Mouse (Mus musculus) liver, adult 10 weeks (tissue): ENCODE results near the gene Wee1. TPM values are rescaled to one million over a fixed set of nuclear protein-coding genes. Genes with fewer than 3 reads are reported as not detected.

Experiments
- polyA plus RNA-seq: library from polyadenylated mRNA; stranded (reverse); fragments of 350-450 nt; fragmentation: Illumina TruSeq; extraction: RNeasy Lipid Tissue Mini Kit (QIAGEN cat#74804); gene quantifications from one replicate; pipeline ENCODE4 v1.2.3, GENCODE M21; 2014; ENCODE audit warnings: low read depth, low replicate concordance

Wee1 gene
- polyA plus RNA-seq = 3.4 TPM

GRCm38 (mm10) chr7:110121516-110122288 is at the start of gene Wee1:
Wee1 (plus strand) TSS chr7:110122046.

Other genes with a start within 250 kb of the Wee1 start
- gene Dennd5a, start 161.6 kb upstream of the Wee1 start, polyA plus RNA-seq = 18.1 TPM
- gene Tmem41b, start 135.1 kb upstream of the Wee1 start, polyA plus RNA-seq = 64.7 TPM
- 117 TPM for gene Ipo7, start 103.8 kb upstream of the Wee1 start, polyA plus RNA-seq
- 7.6 TPM for gene Zfp143, start 60.8 kb upstream of the Wee1 start, polyA plus RNA-seq
- gene Swap70, start 99.7 kb downstream of the Wee1 start, polyA plus RNA-seq = 6.4 TPM